Mouse (Mus musculus): ENCODE measurements around the gene 0610012G03Rik. TPM values are rescaled to one million over a fixed set of nuclear protein-coding genes. Genes with fewer than 3 reads are reported as not detected.

0610012G03Rik gene
- polyA plus RNA-seq, 1 experiment from 2014 or later, result 104 TPM

DNA sequence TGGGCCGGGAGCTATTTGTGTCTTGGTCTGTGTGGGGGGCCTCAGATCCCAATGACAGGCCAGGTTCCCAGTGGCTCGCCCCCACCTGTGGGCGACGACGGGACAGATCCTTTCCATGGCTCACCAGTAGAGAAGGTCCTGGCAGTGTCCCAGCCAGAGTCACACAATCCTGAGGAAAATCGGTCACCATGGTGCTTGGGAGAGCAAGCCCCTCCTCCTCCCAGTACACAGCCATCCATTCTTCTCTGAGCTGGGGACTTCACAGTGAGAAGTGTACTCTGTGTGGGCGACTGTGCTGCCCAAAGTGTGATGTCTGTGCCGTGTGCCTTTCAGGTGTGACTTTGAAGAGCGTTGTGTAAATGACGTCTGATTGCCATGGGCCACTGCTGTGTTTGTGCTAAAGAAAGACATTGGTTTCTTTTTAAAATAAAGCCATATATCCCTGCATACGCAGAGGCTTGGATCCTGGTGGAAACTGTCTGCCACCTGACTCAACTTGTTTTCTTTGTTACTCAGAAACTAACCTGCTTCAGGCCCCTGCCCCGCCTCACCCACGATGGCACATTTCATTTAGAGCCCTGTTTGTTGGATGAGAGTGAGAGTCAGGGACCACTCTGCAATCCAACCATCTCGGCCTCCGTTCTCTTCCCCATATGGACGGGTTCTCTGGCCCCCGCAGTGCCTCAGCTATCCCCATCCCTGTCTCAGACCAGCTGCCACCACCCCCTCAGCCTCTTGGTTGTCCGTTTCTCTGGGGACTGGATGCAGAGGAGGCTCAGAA is 49.6 kb downstream of the 0610012G03Rik start:
- no peak for DNase-seq (ENCODE audit: low spot score)
- WGBS, result 83% methylated on average over 18 of the region's 18 CpGs

More for the DNA sequence above, 49.6 kb downstream of the 0610012G03Rik start:
- peaks cover 9% of the 10 kb centered on the region; the same call in 1 of the 2 replicates for H3K9me3 ChIP-seq
- peaks cover 24% of the 10 kb centered on the region for H3K4me1 ChIP-seq (replicated peaks)
- no peak overlapping the region for H3K27ac ChIP-seq
- H3K36me3 ChIP-seq, result no peaks in the 10 kb centered on the region
- H3K4me3 ChIP-seq, result no peak overlapping the region
- peaks cover 22% of the 10 kb centered on the region for H3K27me3 ChIP-seq (ENCODE audit: insufficient read depth, poor library complexity, severe bottlenecking)

Other genes with a start within 250 kb of the 0610012G03Rik start
- 0.07 and 0.20 TPM in 2 replicates for gene Meltf, start 69.7 kb downstream of the 0610012G03Rik start, polyA plus RNA-seq (2016; fragmentation: Nextera tagmentation; extraction: Ambion mirVana)
- 1.6 and 2.0 TPM in 2 replicates for gene Pigz, start 14.6 kb downstream of the 0610012G03Rik start, polyA plus RNA-seq (2016; fragmentation: Nextera tagmentation; extraction: Ambion mirVana)
- 122 and 135 TPM in 2 replicates for gene Ncbp2, start within 50 bp of the 0610012G03Rik start, polyA plus RNA-seq (2016; fragmentation: Nextera tagmentation; extraction: Ambion mirVana)
- 18.4 and 19.0 TPM in 2 replicates for gene Senp5, start 54.8 kb upstream of the 0610012G03Rik start, polyA plus RNA-seq (2016; fragmentation: Nextera tagmentation; extraction: Ambion mirVana)
- 35.7 and 39.4 TPM in 2 replicates for gene Pak2, start 130.8 kb upstream of the 0610012G03Rik start, polyA plus RNA-seq (2016; fragmentation: Nextera tagmentation; extraction: Ambion mirVana)
- gene Pigx, start 151.2 kb upstream of the 0610012G03Rik start, polyA plus RNA-seq (2016; fragmentation: Nextera tagmentation; extraction: Ambion mirVana), result 149 and 159 TPM in 2 replicates
- 37.9 and 39.4 TPM in 2 replicates for gene Cep19, start 151.3 kb upstream of the 0610012G03Rik start, polyA plus RNA-seq (2016; fragmentation: Nextera tagmentation; extraction: Ambion mirVana)
- 7.8 and 11.1 TPM in 2 replicates for gene Nrros, start 217.1 kb upstream of the 0610012G03Rik start, polyA plus RNA-seq (2016; fragmentation: Nextera tagmentation; extraction: Ambion mirVana)
- not detected in 2 replicates for gene Bex6, start 231.3 kb upstream of the 0610012G03Rik start, polyA plus RNA-seq (2016; fragmentation: Nextera tagmentation; extraction: Ambion mirVana)

Measured in hindbrain, embryonic 10.5 days (tissue).